Mouse (Mus musculus) liver, embryonic 14.5 days (tissue): ENCODE data around the gene Slc25a53.

Source experiments
- CTCF ChIP-seq: IDR thresholded peaks from 2 replicates; pipeline ENCODE4 v1.5.1; 2016; ENCODE audit warnings: antibody characterized with exemption, low read depth, control low read depth
- EP300 ChIP-seq: IDR thresholded peaks from 2 replicates; pipeline ENCODE4 v1.6.1; 2016; ENCODE audit warnings: antibody characterized with exemption, low read depth

GRCm38 (mm10) chrX:137017668-137018067 is 20.4 kb downstream of the Slc25a53 start:
- TF ChIP-seq CTCF: no peak
- no peak for TF ChIP-seq EP300
